Mouse (Mus musculus) right cerebral cortex, postnatal 14 days (tissue): ENCODE results near the gene Plpp4.

ENCODE experiments used
- DNase-seq: peaks from one replicate; pipeline ENCODE4 v3.0.0; 2022

Plpp4 gene

DNA sequence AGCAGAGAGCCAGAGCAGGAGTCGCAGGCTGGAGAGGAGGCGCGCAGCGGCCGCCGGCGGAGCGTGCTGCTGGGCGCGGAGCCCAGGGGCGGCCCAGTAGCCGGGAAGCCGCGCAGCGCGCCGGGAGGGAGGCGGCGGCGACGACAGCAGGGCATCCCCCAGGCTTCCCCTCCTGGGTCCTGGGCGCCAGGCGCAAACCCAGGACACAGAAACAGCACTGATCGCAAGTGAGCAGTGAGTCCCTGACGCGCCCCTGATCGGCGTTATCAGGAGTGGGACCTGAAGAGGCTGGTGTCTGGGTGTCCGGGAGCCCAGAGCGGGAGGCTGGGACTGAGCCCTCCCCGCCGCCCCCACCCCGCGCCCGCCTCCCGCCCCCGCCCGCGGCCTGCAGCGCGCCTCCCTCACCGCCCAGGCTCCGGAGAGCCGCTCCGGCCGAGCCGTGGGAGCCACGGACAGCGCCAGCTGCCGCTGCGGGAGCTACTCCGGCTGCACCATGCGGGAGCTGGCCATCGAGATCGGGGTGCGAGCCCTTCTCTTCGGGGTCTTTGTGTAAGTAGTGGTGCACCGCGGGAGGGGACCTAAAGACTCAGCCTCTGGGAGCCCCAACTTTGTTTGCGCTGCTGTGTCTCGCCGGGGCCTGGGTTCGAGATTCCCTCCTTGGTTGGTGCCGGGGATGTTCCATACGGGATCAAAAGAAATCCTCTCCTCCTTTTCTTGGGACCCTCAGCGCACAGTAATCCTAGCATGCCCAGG lies at the start of gene Plpp4:
Gene Plpp4 (plus strand): TSS at position 411 of the 753 bp plus-strand sequence.
- peak; percentile 45 for DNase-seq

DNA sequence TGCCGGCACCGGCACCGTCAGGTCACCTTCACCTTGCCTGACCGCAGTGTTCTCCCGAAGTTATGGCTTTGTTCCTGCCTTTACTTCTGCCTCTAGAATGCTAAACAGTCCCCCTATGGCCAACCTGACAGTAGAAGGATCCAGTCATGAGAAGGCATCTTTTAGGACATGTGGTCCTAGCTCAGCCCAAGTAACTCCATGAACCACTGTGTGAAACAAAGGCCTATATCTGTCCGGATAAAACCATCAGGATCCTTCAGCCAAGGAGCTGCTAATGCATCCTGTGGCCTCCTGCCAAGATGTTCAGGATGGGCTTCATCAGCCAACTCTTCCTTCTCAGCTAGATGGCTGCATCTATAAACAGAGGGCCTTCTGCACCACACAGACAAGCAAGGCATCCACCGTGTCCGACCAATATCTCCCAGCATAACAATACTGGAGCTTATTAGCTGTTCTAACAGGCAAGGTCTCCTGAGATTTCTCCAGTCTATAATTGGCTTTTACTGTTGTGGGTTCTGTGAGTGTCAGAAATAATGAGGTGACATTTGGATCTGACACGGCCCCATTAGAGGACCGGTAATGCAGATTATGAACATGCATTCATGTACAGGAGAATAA lies 40.8 kb upstream of the Plpp4 start:
- no peak for DNase-seq

DNA sequence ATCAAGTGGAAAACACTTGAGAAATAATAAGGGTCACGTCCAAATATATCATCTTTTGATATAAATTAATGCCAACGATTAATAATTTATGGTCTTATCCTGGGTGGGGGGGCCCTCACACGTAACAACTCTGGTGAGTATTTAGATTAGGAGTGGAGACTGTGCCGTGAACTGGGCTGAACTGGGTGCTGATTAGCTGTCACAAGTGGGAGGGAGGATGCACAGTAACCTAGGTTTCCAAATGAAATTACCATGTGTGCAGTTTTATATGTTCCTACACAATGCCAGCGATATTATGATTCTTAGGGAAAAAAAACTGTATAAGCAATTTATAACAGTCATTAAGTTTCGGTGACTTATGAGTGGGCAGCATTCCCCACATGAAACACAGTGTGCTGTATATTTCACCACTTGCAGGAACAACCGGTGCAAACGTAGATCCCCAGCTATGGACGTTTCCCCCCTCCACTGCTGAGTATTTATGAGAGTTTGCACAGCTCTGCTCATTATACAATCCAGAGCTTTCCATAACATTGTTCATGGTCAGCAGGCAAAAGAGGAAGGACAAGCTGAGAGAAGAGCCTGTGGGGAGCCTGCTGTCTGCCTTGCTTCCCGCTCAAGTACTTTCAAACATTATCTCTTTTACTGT lies 40.2 kb upstream of the Plpp4 start:
- DNase-seq, result no peak

DNA sequence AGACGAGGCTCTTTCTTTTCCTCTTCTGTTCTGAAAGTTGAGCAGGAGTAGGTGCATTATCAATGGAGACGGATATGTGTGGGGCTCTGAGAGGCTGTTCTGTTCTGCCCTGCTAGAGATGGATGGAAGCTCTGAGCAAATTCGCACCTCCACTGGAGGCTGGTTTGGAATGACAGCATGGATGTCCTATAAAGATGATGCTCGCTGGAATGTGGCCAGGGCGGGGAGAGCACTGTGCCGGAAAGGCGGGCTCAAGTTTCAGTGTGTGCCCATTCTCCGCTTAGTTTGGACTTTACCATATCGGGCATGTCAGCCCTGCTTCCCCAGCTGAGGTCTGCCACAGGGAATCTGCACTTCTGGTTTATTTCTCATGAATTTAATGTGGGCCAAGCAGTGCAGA lies 35.9 kb upstream of the Plpp4 start:
- no peak for DNase-seq

DNA sequence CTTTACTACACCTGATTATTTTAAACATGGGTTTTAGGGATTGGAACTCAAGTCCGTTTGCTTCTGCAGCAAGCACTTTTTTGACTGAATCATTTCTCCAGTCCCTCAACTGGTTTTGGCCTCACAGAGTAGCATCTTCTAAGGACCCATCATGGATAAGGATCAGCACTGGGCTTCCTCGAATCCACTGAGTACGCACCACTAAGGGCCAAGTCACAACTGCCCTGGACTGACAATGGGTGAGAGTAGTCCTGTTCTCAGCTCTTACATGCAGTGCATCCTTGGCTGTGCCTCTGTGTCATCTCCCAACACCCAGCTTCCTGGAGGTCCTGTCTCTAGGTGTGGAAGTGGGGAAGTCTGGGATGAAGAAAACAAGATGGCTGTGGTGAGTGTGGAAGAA lies 35.2 kb upstream of the Plpp4 start:
- no peak for DNase-seq

DNA sequence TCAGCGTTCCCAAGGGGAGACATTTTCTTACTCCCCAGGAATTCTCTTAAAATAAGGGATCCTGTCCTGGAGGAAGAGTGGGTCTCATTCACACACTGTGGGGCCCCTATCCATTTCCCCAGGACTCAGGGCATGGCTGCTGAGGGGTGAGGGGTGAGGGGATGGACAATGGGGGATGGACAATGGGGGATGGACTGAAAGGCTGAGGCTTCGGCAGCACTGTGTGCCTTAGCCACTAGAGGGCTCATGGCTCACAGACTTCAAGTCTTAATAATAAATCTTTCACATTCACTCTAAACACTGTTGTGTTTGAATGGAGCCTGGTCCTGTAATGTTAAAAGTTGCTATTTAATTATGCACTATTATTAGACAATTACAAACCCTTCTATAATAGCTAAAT lies 21.4 kb upstream of the Plpp4 start:
- peak; percentile 66 for DNase-seq

DNA sequence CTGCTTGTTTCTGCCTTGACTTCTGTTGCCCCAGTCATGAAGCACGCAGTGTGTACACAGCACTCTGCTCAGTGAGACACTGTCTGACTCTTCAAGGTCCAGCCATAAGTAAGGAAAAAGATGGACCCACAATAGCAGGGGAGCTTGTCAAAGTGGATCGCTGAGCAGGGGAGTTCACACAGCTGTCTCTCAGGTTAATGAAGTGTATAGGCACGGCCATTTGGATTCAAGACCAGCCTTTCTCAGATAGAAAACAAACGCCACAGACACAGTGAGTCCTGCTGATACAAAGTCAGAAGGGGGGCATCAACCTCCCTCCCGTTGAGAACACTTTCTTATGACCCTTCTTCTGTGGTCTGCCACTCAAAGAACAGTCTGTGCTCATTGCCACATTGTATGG lies 20.8 kb upstream of the Plpp4 start:
- DNase-seq, result no peak

DNA sequence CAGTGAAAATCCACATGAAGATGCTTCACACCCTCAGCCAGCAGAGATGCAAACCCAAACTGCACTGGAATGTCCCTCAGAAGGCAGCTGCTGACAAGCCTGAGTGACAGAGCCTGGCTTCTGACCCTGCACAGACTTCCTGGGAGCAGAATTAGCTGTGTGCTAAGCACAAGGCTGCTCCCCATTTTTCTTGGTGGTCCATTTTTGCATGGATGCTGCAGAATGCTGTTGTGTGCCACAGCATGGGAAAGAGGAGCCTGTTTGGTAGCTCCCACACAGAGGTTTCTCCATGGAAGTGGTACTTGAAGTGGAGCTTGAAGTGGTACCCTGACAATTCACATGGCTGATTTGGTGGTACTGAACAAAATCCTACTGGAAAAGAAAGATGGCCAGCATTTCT lies 5.8 kb upstream of the Plpp4 start:
- no peak for DNase-seq

DNA sequence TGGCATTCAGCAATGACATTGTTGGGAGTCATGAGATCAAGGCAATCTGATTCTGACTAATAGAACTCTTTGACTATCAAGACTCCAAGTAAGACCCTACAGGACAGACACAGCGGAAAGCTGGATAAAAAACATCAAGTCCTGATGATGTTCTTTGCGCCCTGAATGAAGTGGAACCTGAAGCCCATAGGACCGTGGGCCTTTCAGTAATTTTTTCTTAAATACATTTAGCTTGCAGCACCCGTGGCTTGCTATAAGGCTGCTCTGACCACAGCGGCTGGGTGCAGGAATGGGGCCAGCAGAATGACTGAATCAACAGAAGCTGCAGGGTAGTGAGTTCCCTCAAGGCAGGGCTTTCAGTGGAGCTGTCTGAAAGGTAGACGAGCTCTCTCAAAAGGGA lies 3.4 kb upstream of the Plpp4 start:
- no peak for DNase-seq

DNA sequence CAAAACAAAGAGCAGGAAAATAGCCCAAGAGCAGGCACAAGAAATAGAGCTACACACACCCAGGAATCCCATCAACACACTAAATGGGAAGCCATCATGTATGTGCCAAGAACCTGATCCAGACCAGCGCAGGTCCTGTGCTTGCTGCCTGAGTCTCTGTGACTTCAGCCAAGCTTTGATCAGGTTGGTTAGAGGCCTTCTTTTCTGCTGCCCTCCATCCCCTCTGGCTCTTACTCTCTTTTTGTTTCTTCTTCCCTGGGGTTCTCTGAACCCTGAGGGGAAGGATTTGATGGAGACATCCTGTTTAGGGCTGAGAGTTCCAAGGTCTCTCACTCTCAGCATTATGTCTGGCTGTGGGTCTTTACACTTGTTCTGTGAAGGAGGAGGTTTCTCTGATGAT lies 2.7 kb upstream of the Plpp4 start:
- no peak for DNase-seq

DNA sequence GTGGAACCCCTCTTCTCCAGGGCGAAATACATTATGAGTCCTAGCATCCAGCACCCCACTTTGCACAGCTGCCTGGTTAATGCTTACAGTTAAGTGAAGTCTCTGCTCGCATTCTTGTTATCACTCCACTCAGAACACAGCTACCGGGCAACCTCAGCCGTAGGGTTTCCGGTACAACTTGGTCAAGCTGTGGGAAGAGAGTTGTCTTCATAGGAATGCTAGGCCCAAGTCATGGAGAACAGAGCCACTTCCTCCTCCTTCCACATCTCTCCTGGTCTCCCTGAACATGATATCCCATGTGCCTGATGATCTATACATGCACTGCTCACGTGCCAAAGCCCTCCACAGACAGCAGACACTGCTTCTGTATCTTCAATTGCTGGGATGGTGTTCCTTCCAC lies 1.4 kb upstream of the Plpp4 start:
- no peak for DNase-seq

DNA sequence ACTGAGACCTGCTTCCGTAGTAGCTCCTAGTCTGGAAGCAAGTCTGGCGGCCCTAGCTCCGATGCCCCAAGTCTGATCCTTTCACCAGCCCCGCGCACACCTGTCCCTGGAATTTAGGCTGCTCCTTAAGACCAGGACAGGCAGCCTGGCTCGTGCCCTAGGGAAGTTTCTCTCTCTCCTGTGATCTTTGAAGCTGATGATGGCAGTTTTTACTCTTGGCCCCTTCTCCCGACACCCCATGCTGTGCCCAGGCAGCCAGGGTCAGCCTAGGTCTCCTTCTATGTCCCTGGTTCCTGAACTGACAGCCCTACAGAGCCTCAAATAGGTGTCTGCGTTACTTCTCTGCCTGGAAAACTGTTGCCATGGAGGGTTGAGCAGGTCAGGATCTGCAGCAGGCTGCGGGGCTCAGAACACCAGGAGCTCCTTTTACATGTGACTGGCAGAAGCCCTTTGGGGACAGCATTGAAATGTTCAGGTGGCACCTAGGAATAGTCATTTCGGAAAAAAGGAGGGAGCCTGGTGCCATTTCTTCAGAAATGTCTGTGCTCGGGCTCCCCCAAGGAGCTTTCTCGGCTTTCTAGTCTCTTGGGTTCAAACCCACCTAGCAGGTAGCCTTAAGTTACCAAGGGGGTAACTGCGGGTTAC lies 665 bp downstream of the Plpp4 start:
- DNase-seq, result no peak

DNA sequence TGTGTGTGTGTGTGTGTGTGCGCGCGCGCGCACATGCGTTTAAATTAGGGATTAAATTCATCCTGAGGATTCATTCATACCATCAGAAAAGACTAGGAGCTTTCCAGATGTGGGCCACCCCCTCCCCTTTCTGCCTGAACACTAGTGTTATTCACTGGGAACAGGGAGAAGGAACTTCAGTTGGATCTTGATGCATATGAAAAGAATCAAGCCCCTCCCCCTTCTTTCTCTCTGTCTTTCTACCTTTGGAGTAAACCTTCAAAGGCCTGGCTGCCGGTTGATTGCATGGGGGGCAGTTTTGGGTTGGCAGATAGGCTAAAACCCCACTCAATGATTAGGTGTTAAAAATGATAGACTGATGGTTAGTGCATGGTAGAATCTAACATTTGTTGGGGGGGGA lies 1.5 kb downstream of the Plpp4 start:
- DNase-seq, result no peak

DNA sequence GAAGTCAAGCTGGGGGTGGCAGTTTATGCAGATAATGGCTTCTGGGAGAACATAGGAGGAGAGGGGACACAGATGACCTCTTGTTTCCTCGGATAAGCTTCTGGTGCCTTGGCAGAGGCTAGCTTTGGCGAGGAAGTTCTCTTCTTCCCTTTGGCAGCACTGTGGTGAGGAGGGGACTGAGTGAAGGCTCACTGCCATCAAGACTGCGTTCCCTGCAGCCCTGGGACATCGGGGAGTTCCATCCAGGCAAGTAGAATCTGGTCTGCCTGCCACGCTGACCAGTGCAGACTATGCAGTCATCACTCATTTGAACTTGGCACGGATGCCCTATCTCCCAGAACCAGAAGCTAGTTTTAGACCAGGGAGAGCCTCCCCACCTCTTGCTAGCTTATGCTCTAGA lies 2.4 kb downstream of the Plpp4 start:
- DNase-seq, result no peak

DNA sequence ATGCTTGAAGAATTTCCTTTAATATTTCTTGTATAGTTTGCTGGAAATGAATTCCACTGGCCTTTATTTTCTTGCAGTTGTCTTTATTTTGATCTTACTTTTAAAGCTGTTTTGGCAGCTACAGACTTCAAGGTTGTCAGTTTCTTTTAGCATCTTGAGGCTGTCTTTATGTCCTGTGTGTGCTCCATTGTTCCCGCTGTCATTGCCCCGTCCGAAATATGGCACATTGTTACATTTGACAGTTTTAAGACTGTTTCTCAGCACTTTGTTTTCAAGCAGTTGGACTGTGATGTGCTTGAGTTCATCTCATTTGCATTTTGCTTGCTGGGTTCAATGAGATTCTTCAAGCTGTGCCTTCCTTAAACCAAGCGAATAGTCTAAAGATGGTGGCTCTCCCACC lies 17.0 kb downstream of the Plpp4 start:
- DNase-seq, result no peak

DNA sequence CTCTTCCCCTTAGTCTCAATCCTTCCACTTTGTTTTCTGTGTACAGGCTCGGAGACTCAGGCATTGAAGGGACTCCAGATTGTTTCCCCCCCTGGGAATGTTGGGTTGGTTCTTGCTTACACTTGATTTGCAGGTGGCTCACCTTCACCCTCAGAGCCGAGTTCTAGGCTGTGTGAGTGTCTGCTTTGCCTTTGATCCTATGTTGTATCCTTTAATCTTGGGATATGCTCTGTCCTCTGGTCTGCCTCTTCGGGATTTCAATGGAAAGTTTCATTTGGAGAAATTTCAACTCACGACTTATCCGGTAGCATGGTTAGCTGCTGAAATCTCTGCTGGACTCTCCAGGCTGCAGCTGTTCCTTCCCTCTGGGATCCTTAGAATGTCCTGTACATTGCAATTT lies 17.9 kb downstream of the Plpp4 start:
- DNase-seq, result no peak

DNA sequence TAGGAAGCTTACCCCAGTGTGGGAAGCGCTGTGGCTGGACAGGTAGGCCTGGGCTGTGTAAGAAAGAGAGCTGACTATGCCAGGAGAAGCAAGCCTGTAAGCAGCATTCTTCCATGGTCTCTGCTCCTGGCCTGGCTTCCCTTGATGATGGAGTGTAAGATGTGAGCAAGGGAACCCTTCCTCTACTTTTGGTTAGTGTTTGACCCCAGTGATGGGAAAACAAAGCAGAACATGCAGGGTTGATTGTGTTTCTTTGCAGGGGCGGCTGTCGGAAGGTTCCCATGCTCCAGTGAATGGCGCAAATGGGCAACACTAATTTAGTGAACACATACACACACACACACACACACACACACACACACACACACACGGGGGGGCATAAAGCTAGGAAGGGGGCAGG lies 20.9 kb downstream of the Plpp4 start:
- DNase-seq, result no peak

DNA sequence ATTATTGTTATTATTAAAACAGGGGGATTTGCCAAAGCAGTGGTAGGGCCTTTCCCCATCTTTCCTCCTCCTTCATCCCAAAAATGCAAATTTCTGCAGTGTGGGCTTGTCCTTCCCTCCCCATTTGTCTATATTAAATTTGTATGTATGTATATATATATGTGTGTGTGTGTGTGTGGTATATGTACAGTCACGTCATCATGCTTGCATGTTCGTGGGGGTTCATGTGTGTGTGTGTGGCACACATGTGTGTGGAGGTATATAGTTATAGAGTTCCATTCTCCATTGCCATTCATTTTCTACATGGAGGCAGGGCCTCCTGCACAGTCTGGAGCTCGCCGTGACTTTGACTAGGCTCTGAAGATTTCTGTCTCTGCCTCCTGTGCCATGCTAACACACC lies 22.0 kb downstream of the Plpp4 start:
- no peak for DNase-seq

DNA sequence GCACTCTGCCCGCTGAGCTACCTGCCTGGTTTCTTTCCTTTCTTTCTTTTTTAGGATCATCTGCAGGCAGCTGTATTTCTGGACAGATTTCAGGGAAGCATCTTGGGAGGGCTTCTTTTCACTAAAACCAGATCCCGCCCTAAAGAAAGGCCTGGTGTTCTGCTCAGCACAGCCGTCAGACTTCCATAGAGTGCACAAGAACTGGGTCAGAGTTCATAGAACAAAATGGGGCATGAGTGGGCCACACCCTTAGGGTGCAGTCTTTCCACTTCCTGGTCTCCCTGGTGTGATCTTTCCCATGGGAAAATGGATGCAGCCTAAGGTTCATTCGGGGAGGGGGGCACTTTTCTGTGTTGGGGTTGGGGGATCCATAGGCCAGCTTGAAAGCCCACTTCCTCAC lies 22.4 kb downstream of the Plpp4 start:
- no peak for DNase-seq

DNA sequence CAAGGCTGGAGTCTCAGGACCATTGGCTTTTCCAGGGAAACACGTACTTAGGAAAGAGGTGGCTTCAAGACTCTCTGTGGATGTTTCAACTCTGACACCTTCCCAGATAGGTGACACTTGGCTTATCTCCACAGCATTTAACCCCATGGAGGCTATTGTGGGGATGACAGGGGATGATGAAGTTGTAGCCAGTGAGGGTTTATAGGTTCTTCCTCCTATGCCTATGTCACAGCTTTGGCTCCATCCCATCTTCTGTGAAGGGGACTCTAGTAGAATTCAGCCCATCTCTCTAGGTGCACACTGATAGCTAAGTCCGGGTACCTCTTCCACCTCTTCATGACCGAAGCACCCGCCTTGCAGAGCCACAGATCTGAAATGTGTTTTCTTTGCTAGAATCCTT lies 25.1 kb downstream of the Plpp4 start:
- DNase-seq, result no peak

DNA sequence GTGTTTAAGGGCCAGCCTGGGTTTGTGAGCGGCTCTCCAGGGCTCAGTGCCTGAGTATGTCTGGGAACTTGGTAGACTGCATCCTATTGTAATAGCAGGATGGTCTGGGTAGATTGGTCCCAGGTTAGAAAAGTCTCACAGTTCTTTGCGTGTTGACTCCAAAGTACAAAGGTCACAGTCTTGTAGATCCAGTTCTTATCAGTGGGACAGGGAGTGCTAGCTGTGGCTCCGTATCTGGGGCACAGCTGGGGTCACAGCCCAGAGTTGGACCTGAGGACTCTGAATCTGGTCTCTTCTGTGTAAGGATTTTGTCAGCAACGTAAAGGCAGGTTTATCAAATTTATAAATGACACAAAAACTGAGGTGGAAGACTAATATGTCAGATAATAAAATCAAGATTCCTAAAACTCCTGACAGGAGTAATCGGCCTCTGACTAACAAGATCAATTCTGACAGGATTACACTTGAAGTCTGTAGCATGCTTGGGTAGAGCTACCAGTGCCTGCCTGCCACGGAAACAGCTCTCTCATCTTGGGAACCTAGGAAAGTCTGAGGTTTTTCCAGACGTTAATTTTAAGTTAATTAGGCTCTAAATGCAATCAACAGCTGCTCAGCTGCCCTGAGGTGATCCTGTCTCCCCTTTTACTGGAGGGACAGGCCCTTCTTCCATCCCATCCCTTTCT lies 28.5 kb downstream of the Plpp4 start:
- no peak for DNase-seq

DNA sequence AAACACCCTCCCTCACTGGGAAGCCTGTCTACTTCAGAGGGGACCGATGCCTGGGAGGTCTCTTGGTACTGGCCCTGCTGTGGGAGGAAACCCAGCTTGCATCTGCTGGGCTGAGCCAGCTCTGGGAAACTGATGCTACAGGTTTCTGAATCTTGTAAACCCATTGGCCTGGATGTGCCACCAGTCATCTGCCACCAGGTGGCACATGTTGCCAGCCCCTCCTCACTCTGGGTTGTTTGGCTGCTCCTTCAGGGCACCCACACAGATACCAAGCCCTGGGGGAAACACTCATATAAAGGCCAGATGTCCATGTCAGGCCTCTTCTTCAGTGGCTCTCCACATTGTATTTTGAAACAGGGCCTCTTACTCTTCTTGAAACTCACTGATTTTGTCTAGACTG lies 36.4 kb downstream of the Plpp4 start:
- DNase-seq, result no peak

DNA sequence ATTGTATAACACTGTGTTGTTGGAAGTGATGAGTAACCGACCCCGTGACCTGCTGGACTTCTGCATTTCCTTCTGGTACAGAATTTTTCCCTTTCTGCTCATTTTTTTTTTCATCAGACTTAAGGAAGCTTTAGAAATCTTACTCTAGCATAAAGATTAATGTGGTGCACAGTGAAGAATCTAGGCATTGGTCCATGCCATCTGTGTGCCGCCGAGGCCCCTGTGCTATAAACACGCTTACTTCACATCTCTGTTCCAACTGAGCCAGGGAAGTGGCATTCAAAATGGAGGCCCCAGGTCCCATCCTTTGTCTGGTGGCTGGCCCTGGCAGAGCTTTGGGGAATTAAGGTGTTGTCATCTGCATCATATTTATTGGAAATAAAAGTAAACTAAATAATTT lies 44.8 kb downstream of the Plpp4 start:
- no peak for DNase-seq
